Mouse (Mus musculus): ENCODE measurements at regions not wholly inside any gene's neighbourhood (a gene's known extent, or its start where the extent isn't known, plus 50 kb on each side); places are given as distances from the start of the nearest gene placed in this dataset.

GRCm38 (mm10) chr1:193790579-193790978, 420.5 kb upstream of the Camk1g start:
- Histone ChIP-seq H3K27ac (ENCODE audit: low read depth) (no peak overlapping the region), H3K27me3 (replicated peaks; ENCODE audit: control insufficient read depth, insufficient read depth, low read length) (no peaks in the 10 kb centered on the region), H3K4me3 (ENCODE audit: low read depth, low read length) (no peak overlapping the region), H3K4me2 (ENCODE audit: low read length) (no peak overlapping the region), H3K36me3 (ENCODE audit: control insufficient read depth, insufficient read depth, low read length) (no peaks in the 10 kb centered on the region), H3K4me1 (replicated peaks; ENCODE audit: control insufficient read depth, insufficient read depth, low read length) (no peaks in the 10 kb centered on the region), H3K9ac (ENCODE audit: low read length) (no peak overlapping the region), H3K9me3 (ENCODE audit: control insufficient read depth, low read length) (no peaks in the 10 kb centered on the region)
- DNase-seq (ENCODE audit: low spot score): no peak
- 81% methylated on average over 2 of the region's 2 CpGs for WGBS
- no peak for ATAC-seq (replicated peaks; ENCODE audit: low FRiP score, low TSS enrichment, low read depth)

DNA sequence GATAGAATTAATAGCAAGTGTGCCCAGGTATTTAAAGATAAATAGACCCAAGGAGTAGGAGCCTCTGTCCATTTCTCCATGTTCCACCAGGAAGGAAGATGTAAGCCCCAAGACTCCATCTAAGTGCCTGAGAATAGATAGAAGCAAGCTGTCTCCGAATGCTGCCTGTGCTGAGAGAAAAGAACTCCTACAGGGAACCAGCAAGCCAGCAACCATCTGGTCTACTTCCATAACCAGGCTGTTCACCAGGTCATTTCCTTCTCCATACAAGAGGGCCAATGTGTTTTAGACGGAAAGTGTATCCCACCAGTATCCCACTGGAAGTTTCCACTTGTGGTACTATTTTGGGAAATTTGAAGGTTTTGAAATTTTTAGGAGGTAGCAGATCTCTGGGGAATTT, 418.4 kb upstream of the Camk1g start:
- no peak for DNase-seq (ENCODE audit: low spot score)
- H3K36me3 ChIP-seq (ENCODE audit: control insufficient read depth, insufficient read depth, low read length): no peaks in the 10 kb centered on the region
- WGBS: 78% methylated on average over 2 of the region's 2 CpGs
- no peaks in the 10 kb centered on the region for H3K4me1 ChIP-seq (replicated peaks; ENCODE audit: control insufficient read depth, insufficient read depth, low read length)
- no peak overlapping the region for H3K9ac ChIP-seq (ENCODE audit: low read length)
- H3K27ac ChIP-seq (ENCODE audit: low read depth): no peak overlapping the region
- H3K4me2 ChIP-seq (ENCODE audit: low read length): no peak overlapping the region
- no peaks in the 10 kb centered on the region for H3K9me3 ChIP-seq (ENCODE audit: control insufficient read depth, low read length)
- ATAC-seq (replicated peaks; ENCODE audit: low FRiP score, low TSS enrichment, low read depth): no peak
- no peak overlapping the region for H3K4me3 ChIP-seq (ENCODE audit: low read depth, low read length)
- H3K27me3 ChIP-seq (replicated peaks; ENCODE audit: control insufficient read depth, insufficient read depth, low read length): no peaks in the 10 kb centered on the region

- Histone ChIP-seq H3K27ac (ENCODE audit: low read depth) (no peak overlapping the region), H3K4me3 (ENCODE audit: low read depth, low read length) (no peak overlapping the region), H3K27me3 (replicated peaks; ENCODE audit: control insufficient read depth, insufficient read depth, low read length) (no peaks in the 10 kb centered on the region), H3K9me3 (ENCODE audit: control insufficient read depth, low read length) (no peaks in the 10 kb centered on the region), H3K4me1 (replicated peaks; ENCODE audit: control insufficient read depth, insufficient read depth, low read length) (no peaks in the 10 kb centered on the region), H3K36me3 (ENCODE audit: control insufficient read depth, insufficient read depth, low read length) (no peaks in the 10 kb centered on the region), H3K9ac (ENCODE audit: low read length) (no peak overlapping the region), H3K4me2 (ENCODE audit: low read length) (no peak overlapping the region)
- ATAC-seq (replicated peaks; ENCODE audit: low FRiP score, low TSS enrichment, low read depth): no peak
- WGBS: 90% methylated on average over 1 of the region's 1 CpGs
- DNase-seq (ENCODE audit: low spot score): no peak
Measured at GRCm38 (mm10) chr1:193787417-193787816, 417.3 kb upstream of the Camk1g start.

GRCm38 (mm10) chr1:193784966-193785365, 414.9 kb upstream of the Camk1g start:
- H3K27me3 ChIP-seq (replicated peaks; ENCODE audit: control insufficient read depth, insufficient read depth, low read length): no peaks in the 10 kb centered on the region
- H3K36me3 ChIP-seq (ENCODE audit: control insufficient read depth, insufficient read depth, low read length): no peaks in the 10 kb centered on the region
- DNase-seq (ENCODE audit: low spot score): no peak
- H3K4me1 ChIP-seq (replicated peaks; ENCODE audit: control insufficient read depth, insufficient read depth, low read length): no peaks in the 10 kb centered on the region
- no peaks in the 10 kb centered on the region for H3K9me3 ChIP-seq (ENCODE audit: control insufficient read depth, low read length)
- H3K4me2 ChIP-seq (ENCODE audit: low read length): no peak overlapping the region
- no peak overlapping the region for H3K4me3 ChIP-seq (ENCODE audit: low read depth, low read length)
- no peak for ATAC-seq (replicated peaks; ENCODE audit: low FRiP score, low TSS enrichment, low read depth)
- H3K27ac ChIP-seq (ENCODE audit: low read depth): no peak overlapping the region
- WGBS: 85% methylated on average over 1 of the region's 1 CpGs
- H3K9ac ChIP-seq (ENCODE audit: low read length): no peak overlapping the region

- no peak overlapping the region for H3K4me2 ChIP-seq (ENCODE audit: low read length)
- H3K27me3 ChIP-seq (replicated peaks; ENCODE audit: control insufficient read depth, insufficient read depth, low read length): no peaks in the 10 kb centered on the region
- H3K4me1 ChIP-seq (replicated peaks; ENCODE audit: control insufficient read depth, insufficient read depth, low read length): no peaks in the 10 kb centered on the region
- H3K4me3 ChIP-seq (ENCODE audit: low read depth, low read length): no peak overlapping the region
- H3K9me3 ChIP-seq (ENCODE audit: control insufficient read depth, low read length): no peaks in the 10 kb centered on the region
- ATAC-seq (replicated peaks; ENCODE audit: low FRiP score, low TSS enrichment, low read depth): no peak
- 78% methylated on average over 2 of the region's 2 CpGs for WGBS
- H3K27ac ChIP-seq (ENCODE audit: low read depth): no peak overlapping the region
- H3K36me3 ChIP-seq (ENCODE audit: control insufficient read depth, insufficient read depth, low read length): no peaks in the 10 kb centered on the region
- DNase-seq (ENCODE audit: low spot score): no peak
- no peak overlapping the region for H3K9ac ChIP-seq (ENCODE audit: low read length)
Measured at GRCm38 (mm10) chr1:193784526-193784925, 414.4 kb upstream of the Camk1g start.

DNA sequence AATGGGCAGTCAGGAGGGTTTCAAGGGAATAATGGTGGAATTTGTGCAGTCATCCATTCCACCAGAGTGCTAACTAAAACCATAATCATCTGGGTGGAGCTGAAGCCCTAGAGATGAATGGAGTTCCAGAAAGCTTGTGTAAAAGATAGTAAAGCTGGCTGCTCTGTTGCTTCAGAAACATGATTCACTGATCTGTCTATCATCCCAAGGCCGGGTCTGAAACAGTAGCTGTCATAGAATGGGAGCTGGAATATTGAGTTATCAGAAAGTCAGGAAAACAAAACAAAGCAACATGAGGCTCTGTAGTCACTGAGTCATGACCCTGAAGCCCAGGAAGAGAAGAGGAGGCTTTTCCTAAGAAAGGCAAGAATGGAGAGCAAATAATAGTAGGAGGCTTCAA, 408.1 kb upstream of the Camk1g start:
- no peak overlapping the region for H3K4me2 ChIP-seq (ENCODE audit: low read length)
- H3K27me3 ChIP-seq (replicated peaks; ENCODE audit: control insufficient read depth, insufficient read depth, low read length): no peaks in the 10 kb centered on the region
- no peak overlapping the region for H3K9ac ChIP-seq (ENCODE audit: low read length)
- no peaks in the 10 kb centered on the region for H3K36me3 ChIP-seq (ENCODE audit: control insufficient read depth, insufficient read depth, low read length)
- WGBS: 71% methylated on average over 1 of the region's 1 CpGs
- H3K27ac ChIP-seq (ENCODE audit: low read depth): no peak overlapping the region
- H3K9me3 ChIP-seq (ENCODE audit: control insufficient read depth, low read length): no peaks in the 10 kb centered on the region
- DNase-seq (ENCODE audit: low spot score) (no peak), ATAC-seq (replicated peaks; ENCODE audit: low FRiP score, low TSS enrichment, low read depth) (no peak)
- H3K4me3 ChIP-seq (ENCODE audit: low read depth, low read length): no peak overlapping the region
- H3K4me1 ChIP-seq (replicated peaks; ENCODE audit: control insufficient read depth, insufficient read depth, low read length): no peaks in the 10 kb centered on the region

DNA sequence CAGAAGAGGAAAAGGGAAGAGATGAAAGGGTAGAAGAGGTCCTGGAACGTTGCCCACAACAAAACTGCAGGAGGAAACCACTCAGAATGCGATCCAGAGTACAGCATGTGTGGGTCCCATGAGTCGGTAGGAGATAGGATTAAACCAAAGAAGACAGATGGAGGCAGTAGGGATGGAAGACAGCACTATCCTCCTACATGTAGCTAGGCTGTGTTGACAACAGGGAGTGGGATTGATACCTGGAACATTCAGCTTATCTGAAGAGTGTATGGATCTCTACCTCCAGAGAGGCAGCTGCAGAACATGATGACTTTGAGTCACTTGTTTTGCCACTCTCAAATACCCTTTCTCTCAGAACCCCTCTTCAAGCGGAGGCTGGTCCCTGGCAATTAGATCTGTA, 399.4 kb upstream of the Camk1g start:
- no peaks in the 10 kb centered on the region for H3K9me3 ChIP-seq (ENCODE audit: control insufficient read depth, low read length)
- no peaks in the 10 kb centered on the region for H3K27me3 ChIP-seq (replicated peaks; ENCODE audit: control insufficient read depth, insufficient read depth, low read length)
- DNase-seq (ENCODE audit: low spot score) (no peak), ATAC-seq (replicated peaks; ENCODE audit: low FRiP score, low TSS enrichment, low read depth) (no peak)
- H3K4me1 ChIP-seq (replicated peaks; ENCODE audit: control insufficient read depth, insufficient read depth, low read length): no peaks in the 10 kb centered on the region
- no peak overlapping the region for H3K4me2 ChIP-seq (ENCODE audit: low read length)
- no peak overlapping the region for H3K4me3 ChIP-seq (ENCODE audit: low read depth, low read length)
- WGBS: 74% methylated on average over 4 of the region's 4 CpGs
- no peaks in the 10 kb centered on the region for H3K36me3 ChIP-seq (ENCODE audit: control insufficient read depth, insufficient read depth, low read length)
- no peak overlapping the region for H3K27ac ChIP-seq (ENCODE audit: low read depth)
- no peak overlapping the region for H3K9ac ChIP-seq (ENCODE audit: low read length)

GRCm38 (mm10) chr1:193764103-193764502, 394.0 kb upstream of the Camk1g start:
- H3K4me3 ChIP-seq (ENCODE audit: low read depth, low read length): no peak overlapping the region
- DNase-seq (ENCODE audit: low spot score): no peak
- H3K9me3 ChIP-seq (ENCODE audit: control insufficient read depth, low read length): no peaks in the 10 kb centered on the region
- H3K27me3 ChIP-seq (replicated peaks; ENCODE audit: control insufficient read depth, insufficient read depth, low read length): no peaks in the 10 kb centered on the region
- H3K4me2 ChIP-seq (ENCODE audit: low read length): no peak overlapping the region
- no peak overlapping the region for H3K9ac ChIP-seq (ENCODE audit: low read length)
- no peaks in the 10 kb centered on the region for H3K4me1 ChIP-seq (replicated peaks; ENCODE audit: control insufficient read depth, insufficient read depth, low read length)
- no peaks in the 10 kb centered on the region for H3K36me3 ChIP-seq (ENCODE audit: control insufficient read depth, insufficient read depth, low read length)
- ATAC-seq (replicated peaks; ENCODE audit: low FRiP score, low TSS enrichment, low read depth): no peak
- H3K27ac ChIP-seq (ENCODE audit: low read depth): no peak overlapping the region

DNA sequence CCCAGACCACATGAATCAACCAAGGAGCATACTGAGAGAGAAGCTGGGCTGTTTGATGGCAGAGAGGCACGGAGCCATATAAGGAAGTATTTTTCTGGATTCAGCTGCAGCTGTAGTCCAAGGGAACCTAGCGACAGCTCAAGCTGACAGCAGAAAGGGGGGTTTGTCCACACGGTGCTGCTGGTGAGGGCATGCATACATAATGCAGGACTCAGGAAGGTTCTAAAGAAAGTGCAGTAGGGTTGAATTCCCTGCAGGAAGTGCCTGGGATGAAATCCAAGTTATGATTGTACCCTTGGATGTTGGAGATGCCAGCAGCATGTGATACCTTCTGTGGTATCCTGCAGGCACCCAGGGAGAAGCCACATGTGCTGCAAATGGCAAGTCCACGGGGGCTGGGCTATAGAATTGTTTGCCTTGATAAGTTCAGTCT, 381.7 kb upstream of the Camk1g start:
- Histone ChIP-seq H3K27ac (ENCODE audit: low read depth) (no peak overlapping the region), H3K4me3 (ENCODE audit: low read depth, low read length) (no peak overlapping the region), H3K4me2 (ENCODE audit: low read length) (no peak overlapping the region), H3K27me3 (replicated peaks; ENCODE audit: control insufficient read depth, insufficient read depth, low read length) (no peaks in the 10 kb centered on the region), H3K9ac (ENCODE audit: low read length) (no peak overlapping the region), H3K9me3 (ENCODE audit: control insufficient read depth, low read length) (no peaks in the 10 kb centered on the region), H3K36me3 (ENCODE audit: control insufficient read depth, insufficient read depth, low read length) (no peaks in the 10 kb centered on the region), H3K4me1 (replicated peaks; ENCODE audit: control insufficient read depth, insufficient read depth, low read length) (no peaks in the 10 kb centered on the region)
- ATAC-seq (replicated peaks; ENCODE audit: low FRiP score, low TSS enrichment, low read depth) (no peak), DNase-seq (ENCODE audit: low spot score) (no peak)
- WGBS: 34% methylated on average over 4 of the region's 4 CpGs
